In the genomic region with DNA sequence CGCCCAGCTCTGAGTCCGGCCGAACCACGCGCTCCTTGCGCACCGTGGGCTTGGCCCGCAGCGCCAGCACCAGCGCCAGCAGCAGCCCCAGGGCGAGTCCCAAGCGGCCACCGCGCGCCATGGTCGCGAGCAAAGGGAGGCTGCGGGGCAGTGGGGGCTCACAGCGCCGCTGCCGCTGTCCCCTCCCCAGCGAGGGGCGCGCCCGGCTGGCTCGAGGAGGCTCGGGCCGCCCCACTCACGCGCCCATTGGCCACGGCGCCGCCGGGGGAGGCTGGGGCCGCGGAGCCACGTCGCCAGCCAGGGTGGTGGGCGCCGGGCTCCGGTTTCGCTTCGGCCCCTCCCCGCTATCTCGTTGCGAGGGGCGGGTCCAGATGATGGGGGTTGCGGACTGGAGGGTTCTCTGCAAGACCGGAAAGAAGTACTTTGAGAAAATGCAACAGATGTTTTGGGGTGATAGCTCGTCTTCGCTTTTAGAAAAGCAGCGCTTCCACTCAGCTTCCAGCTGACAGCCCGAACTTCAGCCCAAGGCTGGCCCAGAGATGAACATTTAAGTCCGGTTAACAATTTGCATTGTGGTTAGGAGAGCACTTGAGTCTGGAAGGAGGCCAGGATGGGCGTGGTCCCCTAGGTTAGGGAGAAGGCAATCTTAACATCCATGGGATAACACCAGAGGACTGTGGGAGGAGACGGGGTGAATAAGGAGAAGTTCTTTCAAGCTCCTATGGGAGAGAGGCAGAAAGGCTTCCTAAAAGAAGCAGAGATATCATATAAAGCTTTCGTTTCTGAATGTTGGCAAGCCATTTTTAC, we compare ENCODE assay signal across 7 mouse cellular contexts. TPM values are rescaled to one million over a fixed set of nuclear protein-coding genes. Genes with fewer than 3 reads are reported as not detected.
DNase-seq lines count a peak whose midpoint lies in the region.

TSS of gene Rcn1 (minus strand) at position 235 of the 807 bp plus-strand sequence.

- no peaks in the 10 kb centered on the region for H3K9me3 ChIP-seq in midbrain, embryonic 10.5 days (replicated peaks)

- 2% methylated on average over 57 of the region's 57 CpGs for WGBS in midbrain, embryonic 10.5 days

- H3K27me3 ChIP-seq in midbrain, embryonic 10.5 days (ENCODE audit: low read depth, poor library complexity, severe bottlenecking): peaks cover 19% of the 10 kb centered on the region

- H3K4me3 ChIP-seq in midbrain, embryonic 10.5 days: peak within 1 kb of the TSS; percentile 85

- peaks cover 18% of the 10 kb centered on the region for H3K36me3 ChIP-seq in midbrain, embryonic 10.5 days

- peak within 1 kb of the TSS; percentile 95 for H3K27ac ChIP-seq in midbrain, embryonic 10.5 days (replicated peaks)

- DNase-seq in adrenal gland, adult 2 months: peak; percentile 89
- peak; percentile 89 for DNase-seq in embryo, embryonic 10.5 days (ENCODE audit: low spot score)
- peak; percentile 84 for DNase-seq in gastrocnemius, postnatal 14 days
- DNase-seq in induced T-regulatory cell, adult 2 months (ENCODE audit: low read depth): peak; percentile 83
- peak; percentile 37 to 45 for DNase-seq in left cerebral cortex, postnatal 36 days (ENCODE audit: low spot score in 2 of 2)
- peak; percentile 83 for DNase-seq in midbrain, embryonic 10.5 days (ENCODE audit: low spot score)
- DNase-seq in skeletal muscle tissue, adult 2 months (ENCODE audit: low read depth, low spot score): peak; percentile 60

- intact Hi-C loops in gastrocnemius, postnatal 14 days (cut with DNase I; ENCODE audit: low total_unique reads): no loop called here
- intact Hi-C loops in left cerebral cortex, postnatal 36 days (cut with DNase I): no loop called here

- H3K4me1 ChIP-seq in midbrain, embryonic 10.5 days: peaks cover 35% of the 10 kb centered on the region

RNA-seq across cellular contexts. Expression of gene Rcn1, which starts in this region (rescaled TPM):
- total RNA-seq in adrenal gland, adult 2 months (2021): 100 to 1,000 TPM in 1 of 2 experiments, 10 to 100 TPM in 1; 41.9 to 147 TPM
- 64.3 and 72.1 TPM in 2 replicates for polyA plus RNA-seq in adrenal gland, adult 2 months (2012; rRNA removed)
- 10 to 100 TPM; 26.8 to 32.6 TPM for total RNA-seq in gastrocnemius, postnatal 14 days (2021)
- 10 to 100 TPM; 22.3 to 22.9 TPM for total RNA-seq in left cerebral cortex, postnatal 36 days (2021)
- 100 and 104 TPM in 2 replicates for polyA plus RNA-seq in midbrain, embryonic 10.5 days (2016; fragmentation: Nextera tagmentation; extraction: Ambion mirVana)

Comparison
In these comparisons a context has a peak if more than half of its experiments do, and no peak if none do; other contexts are left out.
1. Peak in every context shown above with its lines: DNase-seq, H3K4me3 ChIP-seq and H3K27ac ChIP-seq.